Mouse (Mus musculus) erythroblast, embryonic 14.5 days (primary cell): Measurements from ENCODE around the gene Rap1gap.

Source experiments
- GATA1 ChIP-seq: IDR thresholded peaks from 2 replicates; pipeline ENCODE4 v1.6.1; 2012; ENCODE audit warnings: low read length, inconsistent platforms, mixed read lengths
- TAL1 ChIP-seq: IDR thresholded peaks from 3 replicates; pipeline ENCODE4 v1.6.1; 2012; ENCODE audit warnings: low read length, inconsistent platforms, mixed read lengths

GRCm38 (mm10) chr4:137692107-137692902, 27.8 kb downstream of the Rap1gap start:
- no peak for TF ChIP-seq GATA1
- TF ChIP-seq TAL1: no peak
